Mouse (Mus musculus) midbrain, embryonic 11.5 days (tissue): ENCODE results near the gene Rbfox2. TPM values are rescaled to one million over a fixed set of nuclear protein-coding genes. Genes with fewer than 3 reads are reported as not detected.
A peak's percentile ranks its signal among the peaks of the same experiment; 100 is the strongest.

Source experiments
- ATAC-seq: fragments of 200-750 bp; cut with Nextera tagmentation; 2 replicates; pipeline ENCODE4 v1.8.0; 2017; ENCODE audit warnings: moderate TSS enrichment, moderate library complexity; ENCODE audit not compliant: low FRiP score
- DNase-seq: peaks from one replicate; pipeline ENCODE4 v3.0.0; 2015; ENCODE audit warnings: low spot score; ENCODE audit errors: missing footprints
- H3K27ac ChIP-seq: fragments of 300-500 bp; sonication (generic); 2 replicates; pipeline ENCODE4 v1.5.1; 2014; ENCODE audit warnings: low read depth, low read length
- H3K27me3 ChIP-seq: fragments of 300-500 bp; sonication (generic); 2 replicates; pipeline ENCODE4 v1.6.1; 2014; ENCODE audit warnings: mild to moderate bottlenecking, low read length, moderate library complexity, mixed read lengths; ENCODE audit not compliant: control insufficient read depth, insufficient read depth
- H3K36me3 ChIP-seq: fragments of 300-500 bp; sonication (generic); 2 replicates; pipeline ENCODE4 v1.6.1; 2014; ENCODE audit warnings: mild to moderate bottlenecking, low read length, moderate library complexity, mixed read lengths; ENCODE audit not compliant: control insufficient read depth, insufficient read depth
- H3K4me1 ChIP-seq: fragments of 300-500 bp; sonication (generic); 2 replicates; pipeline ENCODE4 v1.6.1; 2014; ENCODE audit warnings: low read length; ENCODE audit not compliant: control insufficient read depth, insufficient read depth
- H3K4me2 ChIP-seq: fragments of 300-500 bp; sonication (generic); 2 replicates; pipeline ENCODE4 v1.6.1; 2014; ENCODE audit warnings: mild to moderate bottlenecking, moderate library complexity
- H3K4me3 ChIP-seq: fragments of 300-500 bp; sonication (generic); 2 replicates; pipeline ENCODE4 v1.5.1; 2014; ENCODE audit warnings: low read depth, low read length
- H3K9ac ChIP-seq: fragments of 300-500 bp; sonication (generic); 2 replicates; pipeline ENCODE4 v1.6.1; 2014; ENCODE audit warnings: low read length
- H3K9me3 ChIP-seq: fragments of 300-500 bp; sonication (generic); 2 replicates; pipeline ENCODE4 v1.6.1; 2016; ENCODE audit warnings: low read length; ENCODE audit not compliant: control insufficient read depth
- WGBS: fragments of 180-500 bp; shearing (Covaris S2); extraction: QIAGEN DNeasy Blood & Tissue Kit; methylation state at CpG from one replicate; pipeline ENCODE4 v1.1.7; 2014; 5-methylcytosine and 5-hydroxymethylcytosine counted together
- polyA plus RNA-seq: library from polyadenylated mRNA; unstranded; fragments of >200 nt; fragmentation: Nextera tagmentation; extraction: Ambion mirVana; gene quantifications from 2 replicates; pipeline ENCODE4 v1.2.1, GENCODE M21; 2014

Rbfox2 gene
- polyA plus RNA-seq, 1 experiment from 2014 or later: 73.2 TPM

GRCm38 (mm10) chr15:77161382-77161781, 145.4 kb downstream of the Rbfox2 start:
- 84% methylated on average over 5 of the region's 5 CpGs for WGBS
- ATAC-seq (no peak), DNase-seq (no peak)
- Histone ChIP-seq H3K9ac (no peak overlapping the region), H3K4me3 (no peak overlapping the region), H3K9me3 (no peaks in the 10 kb centered on the region), H3K4me1 (peaks cover 13% of the 10 kb centered on the region), H3K36me3 (no peaks in the 10 kb centered on the region), H3K27me3 (no peaks in the 10 kb centered on the region), H3K27ac (no peak overlapping the region), H3K4me2 (no peak overlapping the region)

GRCm38 (mm10) chr15:77160848-77161247, 146.0 kb downstream of the Rbfox2 start:
- no peak overlapping the region for H3K4me2 ChIP-seq
- no peak overlapping the region for H3K27ac ChIP-seq
- H3K27me3 ChIP-seq: no peaks in the 10 kb centered on the region
- H3K36me3 ChIP-seq: no peaks in the 10 kb centered on the region
- peaks cover 13% of the 10 kb centered on the region for H3K4me1 ChIP-seq
- no peak overlapping the region for H3K9ac ChIP-seq
- no peak for DNase-seq
- no peaks in the 10 kb centered on the region for H3K9me3 ChIP-seq
- 94% methylated on average over 4 of the region's 4 CpGs for WGBS
- H3K4me3 ChIP-seq: no peak overlapping the region
- ATAC-seq: no peak

DNA sequence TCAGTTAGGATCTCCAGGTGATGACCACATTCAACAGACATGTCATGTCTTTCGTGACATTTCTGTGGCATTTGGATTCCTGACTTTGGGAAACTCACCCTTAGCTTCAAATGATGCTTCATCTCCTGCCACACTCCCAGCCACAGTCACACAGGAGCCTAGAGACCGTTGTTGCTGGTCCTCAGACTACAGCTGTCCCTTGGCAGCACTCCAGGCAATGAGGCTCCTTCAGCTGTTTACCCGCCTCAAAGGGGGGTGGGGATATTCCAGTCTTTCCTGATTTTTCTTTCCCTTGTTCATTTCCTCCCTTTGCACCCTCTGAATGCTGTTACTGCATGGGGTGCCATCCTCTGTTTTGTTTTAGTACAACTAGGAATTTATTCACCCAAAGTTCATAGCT, 150.3 kb downstream of the Rbfox2 start:
- H3K27ac ChIP-seq: no peak overlapping the region
- ATAC-seq: no peak
- no peaks in the 10 kb centered on the region for H3K36me3 ChIP-seq
- H3K4me1 ChIP-seq: peaks cover 10% of the 10 kb centered on the region
- H3K9me3 ChIP-seq: no peaks in the 10 kb centered on the region
- H3K4me3 ChIP-seq: no peak overlapping the region
- DNase-seq: no peak
- no peak overlapping the region for H3K9ac ChIP-seq
- no peaks in the 10 kb centered on the region for H3K27me3 ChIP-seq
- WGBS: 70% methylated on average over 3 of the region's 3 CpGs
- H3K4me2 ChIP-seq: no peak overlapping the region

DNA sequence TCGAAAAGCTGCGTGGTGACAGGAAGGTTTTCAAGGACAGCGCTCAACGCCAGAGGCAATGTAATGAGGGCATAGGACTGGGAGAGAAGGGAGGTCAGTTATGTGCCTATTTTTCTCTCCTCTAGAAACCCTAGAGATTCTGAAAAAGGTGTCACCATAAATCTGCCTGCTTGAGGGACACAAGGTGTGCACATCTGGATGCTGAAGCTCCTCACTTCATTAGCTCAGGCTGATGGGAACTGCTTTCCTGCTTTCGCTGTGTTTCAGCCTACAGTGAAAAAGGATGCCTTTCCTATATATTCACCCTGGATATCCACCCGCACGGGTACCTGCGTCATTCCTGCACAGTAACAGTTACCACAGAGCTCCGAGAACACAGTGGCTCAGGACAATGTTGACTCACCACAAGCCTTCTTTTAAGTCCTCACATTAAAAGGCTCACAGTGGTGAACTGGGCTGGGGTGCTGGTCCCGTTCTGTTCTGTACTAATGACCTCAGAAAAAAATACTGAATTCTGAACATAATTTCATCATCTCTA, 152.5 kb downstream of the Rbfox2 start:
- H3K4me1 ChIP-seq: peaks cover 27% of the 10 kb centered on the region
- no peak overlapping the region for H3K27ac ChIP-seq
- DNase-seq: no peak
- H3K9me3 ChIP-seq: no peaks in the 10 kb centered on the region
- H3K36me3 ChIP-seq: no peaks in the 10 kb centered on the region
- no peak overlapping the region for H3K4me2 ChIP-seq
- ATAC-seq: peak; percentile 17; the same call in 1 of the 2 replicates
- H3K9ac ChIP-seq: no peak overlapping the region
- no peak overlapping the region for H3K4me3 ChIP-seq
- 78% methylated on average over 10 of the region's 10 CpGs for WGBS
- H3K27me3 ChIP-seq: no peaks in the 10 kb centered on the region

DNA sequence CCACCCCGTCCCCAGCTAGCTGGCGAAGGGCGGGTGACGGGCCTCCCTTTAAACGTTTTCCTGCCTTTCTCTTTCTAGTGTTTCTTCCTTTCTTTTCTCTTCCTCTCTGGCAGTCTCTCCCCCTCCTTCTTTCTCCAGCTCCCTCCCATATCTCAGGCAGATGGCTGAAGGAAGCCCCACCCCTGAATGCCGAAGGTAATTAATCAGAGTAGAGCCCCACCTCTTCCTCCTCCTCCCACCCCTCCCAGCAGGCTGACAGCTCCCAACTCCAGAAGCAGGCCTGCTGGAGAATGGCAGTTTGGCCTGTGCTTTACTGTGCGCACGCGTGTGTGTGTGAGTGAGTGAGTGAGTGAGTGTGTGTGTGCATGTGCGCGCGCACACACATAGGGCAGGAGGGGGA, 153.2 kb downstream of the Rbfox2 start:
- ATAC-seq: peak; percentile 89
- peaks cover 28% of the 10 kb centered on the region for H3K4me1 ChIP-seq
- H3K4me3 ChIP-seq: peak overlapping the region; percentile 53
- no peaks in the 10 kb centered on the region for H3K9me3 ChIP-seq
- DNase-seq: no peak
- peak overlapping the region; percentile 60 for H3K4me2 ChIP-seq
- WGBS: 1% methylated on average over 12 of the region's 12 CpGs
- peak overlapping the region; percentile 81 for H3K27ac ChIP-seq
- no peaks in the 10 kb centered on the region for H3K36me3 ChIP-seq
- no peaks in the 10 kb centered on the region for H3K27me3 ChIP-seq
- peak overlapping the region; percentile 76 for H3K9ac ChIP-seq

DNA sequence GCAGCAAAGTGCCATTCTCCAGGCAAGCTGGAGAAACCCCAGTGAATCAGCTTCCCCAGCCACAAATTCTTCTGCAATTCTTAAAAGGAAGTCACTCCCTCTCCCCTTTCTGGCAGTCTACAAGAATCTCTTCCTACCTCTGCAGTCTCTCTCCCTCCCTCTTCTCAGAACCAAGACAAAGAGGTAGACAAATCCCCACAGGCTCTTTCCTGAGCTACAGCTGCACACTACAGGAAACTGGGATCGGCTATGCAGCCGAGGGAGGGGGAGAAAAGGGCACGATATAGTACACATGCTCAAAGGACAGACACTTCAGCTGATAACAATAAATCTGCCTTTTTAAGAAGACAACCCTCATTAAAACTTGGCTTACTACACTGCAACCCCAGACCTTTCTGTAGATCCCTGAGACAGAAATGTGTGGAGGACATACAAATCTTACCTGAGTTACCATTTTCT, 153.7 kb downstream of the Rbfox2 start:
- Histone ChIP-seq H3K9ac (peak overlapping the region; percentile 76), H3K27me3 (no peaks in the 10 kb centered on the region), H3K4me2 (peak overlapping the region; percentile 60), H3K4me3 (peak overlapping the region; percentile 53), H3K4me1 (peaks cover 28% of the 10 kb centered on the region), H3K9me3 (no peaks in the 10 kb centered on the region), H3K27ac (peak overlapping the region; percentile 81), H3K36me3 (no peaks in the 10 kb centered on the region)
- WGBS: 0% methylated on average over 3 of the region's 3 CpGs
- peak; percentile 93 for DNase-seq
- peak; percentile 74 for ATAC-seq

DNA sequence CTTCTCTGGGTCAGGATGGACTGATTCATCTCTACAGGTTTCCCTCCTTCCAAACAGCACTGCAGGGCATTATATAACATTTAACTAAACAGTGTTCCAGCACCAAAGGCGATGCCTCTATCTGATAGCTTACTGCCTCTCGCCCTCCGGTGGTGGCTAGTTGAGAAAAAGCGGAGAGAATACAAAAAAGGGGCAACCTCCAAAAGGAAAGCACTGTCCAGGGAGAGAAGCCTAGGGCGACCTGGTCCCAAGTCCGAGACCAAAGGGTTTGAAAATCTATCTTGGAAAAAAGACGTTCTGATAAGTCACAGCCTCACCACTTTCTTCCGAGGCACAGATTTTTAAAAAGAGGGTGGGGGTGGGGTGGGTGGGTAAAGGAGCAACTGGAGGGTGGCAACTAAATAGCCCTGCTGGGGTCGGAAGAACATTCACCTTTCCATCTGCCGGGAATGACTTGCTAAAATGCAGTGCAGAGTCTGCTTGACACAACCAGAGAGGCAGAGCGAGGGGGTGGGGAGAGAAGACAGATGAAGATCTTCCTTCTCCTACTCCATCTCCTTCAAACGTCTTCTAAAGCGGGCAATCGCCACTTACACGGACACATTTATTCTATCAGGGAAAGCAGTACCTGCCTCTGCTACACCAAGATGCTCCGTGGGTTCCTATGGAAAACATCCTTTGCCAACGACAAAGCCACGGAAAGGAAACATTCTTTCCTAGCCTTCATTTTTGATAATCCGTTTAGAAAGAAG, 154.3 kb downstream of the Rbfox2 start:
- ATAC-seq: no peak
- Histone ChIP-seq H3K36me3 (no peaks in the 10 kb centered on the region), H3K4me1 (peaks cover 28% of the 10 kb centered on the region)

DNA sequence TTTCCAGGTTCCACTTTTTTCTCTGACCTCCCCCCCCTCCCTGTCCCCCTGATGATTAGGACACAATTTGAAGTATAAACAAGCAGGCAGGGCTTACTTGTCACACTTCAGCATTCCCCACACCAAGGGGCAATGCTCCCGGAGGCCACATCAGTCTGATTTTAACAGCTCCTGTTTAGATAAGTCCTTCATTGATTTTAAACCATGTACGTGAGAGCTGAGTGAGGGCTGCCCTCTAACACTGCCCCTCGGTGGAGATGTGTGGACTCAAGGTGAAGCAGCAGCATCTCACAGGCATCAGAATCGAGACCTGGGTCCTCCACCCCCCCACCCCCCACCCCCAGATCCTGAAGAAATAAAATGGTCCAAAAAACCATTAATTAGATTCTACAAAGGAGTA, 155.0 kb downstream of the Rbfox2 start:
- Histone ChIP-seq H3K27me3 (no peaks in the 10 kb centered on the region), H3K4me3 (peak overlapping the region; percentile 53), H3K4me2 (peak overlapping the region; percentile 60), H3K9ac (peak overlapping the region; percentile 76), H3K36me3 (no peaks in the 10 kb centered on the region), H3K27ac (no peak overlapping the region), H3K4me1 (peaks cover 28% of the 10 kb centered on the region), H3K9me3 (no peaks in the 10 kb centered on the region)
- ATAC-seq: no peak
- no peak for DNase-seq
- WGBS: 8% methylated on average over 4 of the region's 4 CpGs

More for the DNA sequence above, 154.3 kb downstream of the Rbfox2 start:
- Histone ChIP-seq H3K4me2 (peak overlapping the region; percentile 60), H3K9me3 (no peaks in the 10 kb centered on the region), H3K27me3 (no peaks in the 10 kb centered on the region), H3K4me3 (peak overlapping the region; percentile 53), H3K27ac (peak overlapping the region; percentile 81), H3K9ac (peak overlapping the region; percentile 76)
- peak; percentile 93 for DNase-seq
- WGBS: 2% methylated on average over 19 of the region's 19 CpGs

DNA sequence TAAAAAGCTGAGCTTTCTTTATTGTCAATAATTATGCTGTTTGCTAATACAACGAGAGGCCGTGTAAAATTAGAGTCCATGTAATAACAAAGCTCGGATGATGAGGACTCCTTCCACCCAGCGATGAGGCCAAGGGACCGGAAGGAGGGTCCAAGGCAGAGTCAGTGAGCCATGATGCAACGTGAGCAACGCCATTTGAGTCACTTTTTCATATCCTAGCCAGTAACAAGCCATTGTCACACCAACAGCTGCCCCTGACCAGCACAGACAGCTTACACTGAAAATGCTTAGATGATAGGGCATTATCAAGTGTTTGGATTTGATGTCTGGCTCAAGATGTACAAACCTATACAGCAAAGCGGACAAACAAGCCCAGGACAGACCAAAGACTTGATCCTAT, 155.6 kb downstream of the Rbfox2 start:
- Histone ChIP-seq H3K36me3 (no peaks in the 10 kb centered on the region), H3K9ac (peak overlapping the region; percentile 42), H3K4me1 (peaks cover 28% of the 10 kb centered on the region), H3K9me3 (no peaks in the 10 kb centered on the region), H3K27ac (no peak overlapping the region), H3K27me3 (no peaks in the 10 kb centered on the region), H3K4me3 (peak overlapping the region; percentile 53), H3K4me2 (peak overlapping the region; percentile 60)
- DNase-seq (no peak), ATAC-seq (no peak)
- 50% methylated on average over 8 of the region's 8 CpGs for WGBS
